Comparison of ENCODE assay signal across 21 mouse cellular contexts in genomic region chr1:58311221-58311864, GRCm38 (mm10). TPM values are rescaled to one million over a fixed set of nuclear protein-coding genes. Genes with fewer than 3 reads are reported as not detected.
DNase-seq lines count a peak whose midpoint lies in the region; ATAC-seq lines count a peak whose summit lies in the region.
"Had no signal": no experiment of that assay in that cellular context is flagged by ENCODE, and none has a peak within 500 bp of the region (broad histone marks: within the 10 kb centered on the region; RNA-seq: fewer than 3 reads in every experiment).

No protein-coding gene starts in this region.

- DNase-seq in heart, postnatal 4 days = peak; percentile 3
- no peak for DNase-seq in heart, adult 11 months
- peak; percentile 84 for DNase-seq in CD4-positive helper T cell, adult 2 months (ENCODE audit: low read depth, low spot score)
- DNase-seq in naive thymus-derived CD4-positive, alpha-beta T cell, adult 2 months (ENCODE audit: low read depth) = peak; percentile 90
- DNase-seq in layer of hippocampus, adult 9-10 months (ENCODE audit: low spot score) = no peak
- DNase-seq in right cerebral cortex, postnatal 4 days = no peak
- no peak for DNase-seq in kidney, postnatal 36 days
- DNase-seq: adrenal gland, adult 8-10 months; cerebellum, adult 11 months; cerebellum, postnatal 14 days; forebrain, postnatal 0 days; heart, adult 2 months; kidney, adult 11 months; kidney, postnatal 14 days; layer of hippocampus, adult 9-11 months; lung, postnatal 14 days had no signal

- peak; percentile 55 for ATAC-seq in activated CD4-positive, CD25-positive, alpha-beta regulatory T cell, adult 4 months
- ATAC-seq: forebrain, postnatal 0 days had no signal

RNA-seq across cellular contexts. Expression of gene Aox2, which starts 33.2 kb away (rescaled TPM):
- total RNA-seq in heart, postnatal 4 days (2021) = under 1 TPM in 1 of 2 experiments, not detected in 1; 0.05 TPM
- polyA plus RNA-seq in activated CD4-positive, CD25-positive, alpha-beta regulatory T cell, adult 4 months (2017; shearing (Covaris generic)) = under 1 TPM; 0.05 to 0.13 TPM
- total RNA-seq: heart, adult 2 months had no signal
- polyA plus RNA-seq: embryonic facial prominence, embryonic 11.5 days; forebrain, postnatal 0 days; heart, adult 2 months; liver, embryonic 16.5 days; midbrain, postnatal 0 days; neural tube, embryonic 12.5 days had no signal

Comparison
In these comparisons a context has a peak if more than half of its experiments do, and no peak if none do; other contexts are left out.
1. DNase-seq: peak in heart, postnatal 4 days (single experiment), CD4-positive helper T cell, adult 2 months (single experiment) and naive thymus-derived CD4-positive, alpha-beta T cell, adult 2 months (single experiment); none in heart, adult 11 months (single experiment), layer of hippocampus, adult 9-10 months (single experiment), right cerebral cortex, postnatal 4 days (single experiment) and kidney, postnatal 36 days (0 of 2).